Mouse (Mus musculus) bone marrow, adult 2 months (tissue): ENCODE results near the gene Pdxk.

Source experiments
- CTCF ChIP-seq: fragments of 200-500 bp; IDR thresholded peaks from 2 replicates; pipeline ENCODE4 v1.5.1; 2011; ENCODE audit warnings: low read length, control low read depth; ENCODE audit not compliant: control insufficient read depth, insufficient read depth
- POLR2A ChIP-seq: fragments of 200-500 bp; IDR thresholded peaks from 2 replicates; pipeline ENCODE4 v1.6.1; 2011; ENCODE audit warnings: low read depth, mild to moderate bottlenecking, control low read depth, low read length, borderline replicate concordance; ENCODE audit not compliant: control insufficient read depth

- TF ChIP-seq CTCF (no peak), POLR2A (no peak)
These were observed 6.0 kb upstream of the Pdxk start for GRCm38 (mm10) chr10:78470582-78471313.
